Comparison of ENCODE assay signal across 31 mouse cellular contexts in the genomic region with DNA sequence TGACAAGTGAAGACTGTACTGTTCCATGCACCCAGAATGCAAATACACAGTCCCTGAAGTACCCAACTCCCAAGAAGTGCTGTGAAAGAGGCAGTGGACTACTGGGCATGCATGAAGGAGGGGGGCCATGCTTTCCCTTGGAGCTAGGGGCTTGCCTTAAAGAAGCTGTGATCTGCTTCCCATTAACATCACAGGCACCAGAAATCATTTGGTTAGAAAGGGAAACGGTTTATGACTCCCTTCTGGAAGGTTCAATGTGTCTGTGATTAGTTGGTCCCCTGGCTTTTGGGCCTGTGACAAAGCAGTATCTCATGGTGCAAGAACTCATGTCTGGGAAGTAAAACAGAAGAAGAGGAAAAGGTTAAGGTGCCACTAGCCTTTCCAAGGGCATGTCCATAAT.
DNase-seq lines count a peak whose midpoint lies in the region; ATAC-seq lines count a peak whose summit lies in the region.
"Had no signal": no experiment of that assay in that cellular context is flagged by ENCODE, and none has a peak within 500 bp of the region (broad histone marks: within the 10 kb centered on the region; RNA-seq: fewer than 3 reads in every experiment).

No protein-coding gene starts in this region.

- H3K27ac ChIP-seq in hindbrain, embryonic 10.5 days = peak overlapping the region; percentile 18; the same call in 1 of the 2 replicates
- H3K27ac ChIP-seq in hindbrain, embryonic 11.5 days (ENCODE audit: low read depth, low read length) = no peak overlapping the region
- no peak overlapping the region for H3K27ac ChIP-seq in neural tube, embryonic 14.5 days (ENCODE audit: low read depth, low read length)
- no peak overlapping the region for H3K27ac ChIP-seq in neural tube, embryonic 15.5 days (replicated peaks)
- H3K27ac ChIP-seq in limb, embryonic 12.5 days = peak overlapping the region; percentile 31; the same call in 1 of the 2 replicates
- H3K27ac ChIP-seq: embryonic facial prominence, embryonic 13.5 days; forebrain, embryonic 12.5 days; heart, embryonic 13.5 days; hindbrain, embryonic 12.5 days; hindbrain, postnatal 0 days; intestine, embryonic 15.5 days; liver, embryonic 14.5 days; neural tube, embryonic 12.5 days had no signal

- no peak for DNase-seq in hindbrain, embryonic 10.5 days (ENCODE audit: low spot score)
- DNase-seq in hindbrain, embryonic 11.5 days (ENCODE audit: low spot score) = no peak
- no peak for DNase-seq in left cerebral cortex, postnatal 10 days (ENCODE audit: extremely low spot score in 1 of 2, low spot score in 2 of 2)
- DNase-seq in urinary bladder, postnatal 36 days (ENCODE audit: low spot score in 2 of 2) = no peak
- DNase-seq: cerebellum, adult 11-12 months; cerebellum, adult 9-11 months; forebrain, postnatal 0 days; gastrocnemius, postnatal 10 days; heart, postnatal 10 days; kidney, adult 2 months; kidney, postnatal 14 days; liver; lung, adult 2 months; right cerebral cortex, postnatal 25 days; spleen, adult 18-20 months; thymus, adult 18-20 months; thymus, postnatal 36 days had no signal

- peaks cover 40% of the 10 kb centered on the region for H3K4me1 ChIP-seq in hindbrain, embryonic 10.5 days (replicated peaks)
- no peaks in the 10 kb centered on the region for H3K4me1 ChIP-seq in hindbrain, embryonic 11.5 days (replicated peaks; ENCODE audit: control insufficient read depth, insufficient read depth, low read length)
- peaks cover 9% of the 10 kb centered on the region; the same call in 1 of the 2 replicates for H3K4me1 ChIP-seq in neural tube, embryonic 14.5 days (ENCODE audit: control insufficient read depth, insufficient read depth, low read length)
- peaks cover 11% of the 10 kb centered on the region for H3K4me1 ChIP-seq in neural tube, embryonic 15.5 days
- peaks cover 32% of the 10 kb centered on the region for H3K4me1 ChIP-seq in limb, embryonic 12.5 days (replicated peaks)
- H3K4me1 ChIP-seq: intestine, embryonic 15.5 days had no signal

- H3K9ac ChIP-seq in hindbrain, embryonic 11.5 days (ENCODE audit: low read depth, low read length) = no peak overlapping the region
- H3K9ac ChIP-seq in neural tube, embryonic 14.5 days (replicated peaks; ENCODE audit: low read depth, low read length) = no peak overlapping the region
- H3K9ac ChIP-seq in neural tube, embryonic 15.5 days (replicated peaks) = no peak overlapping the region
- no peak overlapping the region for H3K9ac ChIP-seq in limb, embryonic 12.5 days (replicated peaks)
- H3K9ac ChIP-seq: embryonic facial prominence, embryonic 13.5 days; forebrain, embryonic 12.5 days; forebrain, postnatal 0 days; heart, embryonic 13.5 days; hindbrain, embryonic 12.5 days; intestine, embryonic 15.5 days; liver, embryonic 14.5 days; neural tube, embryonic 12.5 days had no signal

- 53% methylated on average over 1 of the region's 1 CpGs for WGBS in hindbrain, embryonic 10.5 days
- 63% methylated on average over 1 of the region's 1 CpGs for WGBS in hindbrain, embryonic 11.5 days
- WGBS in neural tube, embryonic 14.5 days = 8% methylated on average over 1 of the region's 1 CpGs
- 11% methylated on average over 1 of the region's 1 CpGs for WGBS in neural tube, embryonic 15.5 days
- WGBS in limb, embryonic 12.5 days = 7% methylated on average over 1 of the region's 1 CpGs

- no peak overlapping the region for H3K4me3 ChIP-seq in hindbrain, embryonic 10.5 days
- no peak overlapping the region for H3K4me3 ChIP-seq in hindbrain, embryonic 11.5 days (ENCODE audit: low read depth, low read length)
- no peak overlapping the region for H3K4me3 ChIP-seq in neural tube, embryonic 14.5 days (ENCODE audit: low read depth, low read length)
- H3K4me3 ChIP-seq in neural tube, embryonic 15.5 days (replicated peaks) = no peak overlapping the region
- H3K4me3 ChIP-seq in limb, embryonic 12.5 days (replicated peaks) = no peak overlapping the region
- H3K4me3 ChIP-seq: embryonic facial prominence, embryonic 13.5 days; forebrain, embryonic 12.5 days; heart, embryonic 13.5 days; hindbrain, embryonic 12.5 days; intestine, embryonic 15.5 days; neural tube, embryonic 12.5 days had no signal

- no peaks in the 10 kb centered on the region for H3K36me3 ChIP-seq in hindbrain, embryonic 10.5 days
- H3K36me3 ChIP-seq in hindbrain, embryonic 11.5 days (ENCODE audit: control insufficient read depth, insufficient read depth, low read length) = no peaks in the 10 kb centered on the region
- no peaks in the 10 kb centered on the region for H3K36me3 ChIP-seq in neural tube, embryonic 14.5 days (ENCODE audit: control insufficient read depth, insufficient read depth, low read length)
- no peaks in the 10 kb centered on the region for H3K36me3 ChIP-seq in neural tube, embryonic 15.5 days
- H3K36me3 ChIP-seq in limb, embryonic 12.5 days = no peaks in the 10 kb centered on the region
- H3K36me3 ChIP-seq: embryonic facial prominence, embryonic 13.5 days; forebrain, embryonic 12.5 days; heart, embryonic 13.5 days; hindbrain, embryonic 12.5 days; intestine, embryonic 15.5 days; neural tube, embryonic 12.5 days had no signal

- H3K27me3 ChIP-seq in hindbrain, embryonic 10.5 days (ENCODE audit: insufficient read depth, poor library complexity, severe bottlenecking) = peaks cover 37% of the 10 kb centered on the region
- H3K27me3 ChIP-seq in hindbrain, embryonic 11.5 days (ENCODE audit: control insufficient read depth, insufficient read depth, low read length) = no peaks in the 10 kb centered on the region
- no peaks in the 10 kb centered on the region for H3K27me3 ChIP-seq in neural tube, embryonic 14.5 days (ENCODE audit: control insufficient read depth, insufficient read depth, low read length)
- H3K27me3 ChIP-seq in neural tube, embryonic 15.5 days (replicated peaks) = peaks cover 3% of the 10 kb centered on the region; the same call in 1 of the 2 replicates
- H3K27me3 ChIP-seq in limb, embryonic 12.5 days = peaks cover 25% of the 10 kb centered on the region
- H3K27me3 ChIP-seq: intestine, embryonic 15.5 days had no signal

- H3K9me3 ChIP-seq in hindbrain, embryonic 10.5 days = no peaks in the 10 kb centered on the region
- no peaks in the 10 kb centered on the region for H3K9me3 ChIP-seq in hindbrain, embryonic 11.5 days (ENCODE audit: control insufficient read depth, low read length)
- no peaks in the 10 kb centered on the region for H3K9me3 ChIP-seq in neural tube, embryonic 14.5 days (ENCODE audit: control insufficient read depth, low read length)
- no peaks in the 10 kb centered on the region for H3K9me3 ChIP-seq in neural tube, embryonic 15.5 days (replicated peaks)
- H3K9me3 ChIP-seq in limb, embryonic 12.5 days = no peaks in the 10 kb centered on the region
- H3K9me3 ChIP-seq: embryonic facial prominence, embryonic 13.5 days; forebrain, embryonic 12.5 days; heart, embryonic 13.5 days; hindbrain, embryonic 12.5 days; intestine, embryonic 15.5 days; neural tube, embryonic 12.5 days had no signal

- H3K4me2 ChIP-seq in hindbrain, embryonic 11.5 days (replicated peaks; ENCODE audit: low read depth, low read length) = no peak overlapping the region
- no peak overlapping the region for H3K4me2 ChIP-seq in neural tube, embryonic 14.5 days (ENCODE audit: low read depth, low read length)
- H3K4me2 ChIP-seq in neural tube, embryonic 15.5 days = no peak overlapping the region
- peak overlapping the region; percentile 18; the same call in 1 of the 2 replicates for H3K4me2 ChIP-seq in limb, embryonic 12.5 days
- H3K4me2 ChIP-seq: embryonic facial prominence, embryonic 13.5 days; forebrain, embryonic 12.5 days; heart, embryonic 13.5 days; hindbrain, embryonic 12.5 days; intestine, embryonic 15.5 days; midbrain, embryonic 11.5 days; neural tube, embryonic 12.5 days had no signal

- intact Hi-C loops in left cerebral cortex, postnatal 10 days (cut with DNase I) = no loop called here

- no peak for ATAC-seq in hindbrain, embryonic 11.5 days (ENCODE audit: low FRiP score)
- 0 out of 2 replicates have a peak, but pooled peaks have one; percentile 17 for ATAC-seq in neural tube, embryonic 14.5 days (ENCODE audit: low read depth)
- ATAC-seq in neural tube, embryonic 15.5 days (ENCODE audit: low FRiP score) = no peak
- ATAC-seq in limb, embryonic 12.5 days (ENCODE audit: insufficient number of reproducible peaks, insufficient read depth, low FRiP score, low TSS enrichment, low read depth) = no peak
- ATAC-seq: CD4-positive, CD25-positive, alpha-beta regulatory T cell, adult 4 months; forebrain, postnatal 0 days; hindbrain, postnatal 0 days; intestine, embryonic 15.5 days; midbrain, embryonic 16.5 days had no signal

Comparison
In these comparisons a context has a peak if more than half of its experiments do, and no peak if none do; other contexts are left out.
1. H3K27ac ChIP-seq: peak in hindbrain, embryonic 10.5 days (single experiment) and limb, embryonic 12.5 days (single experiment); none in hindbrain, embryonic 11.5 days (single experiment), neural tube, embryonic 14.5 days (single experiment) and neural tube, embryonic 15.5 days (single experiment).